Mouse (Mus musculus): ENCODE measurements around the gene Wdr43.

GRCm38 (mm10) chr17:71693313-71693712 is 77.6 kb downstream of the Wdr43 start:
- TF ChIP-seq POLR2A (IDR thresholded peaks at IDR 0.05; ENCODE audit: control insufficient read depth in 1 of 2, insufficient read depth in 1 of 2, low read depth in 1 of 2, low read length in 2 of 2, poor library complexity in 1 of 2) (no peak), MEF2A (IDR thresholded peaks at IDR 0.05; ENCODE audit: extremely low read depth, insufficient replicate concordance, low read depth, low read length, poor library complexity, severe bottlenecking) (no peak), USF2 (IDR thresholded peaks at IDR 0.05; ENCODE audit: borderline replicate concordance in 1 of 2, insufficient read depth in 1 of 2, low read depth in 1 of 2, low read length in 2 of 2) (no peak), CTCF (IDR thresholded peaks at IDR 0.05 in 2 of 3, conservative IDR thresholded peaks at IDR 0.05 in 1 of 3; ENCODE audit: control insufficient read depth in 1 of 3, insufficient read depth in 1 of 3, low read depth in 2 of 3, low read length in 3 of 3, poor library complexity in 1 of 3, severe bottlenecking in 1 of 3) (no peak)
